ENCODE assay signal across 8 mouse cellular contexts in genomic region chr4:108327071-108327579, GRCm38 (mm10). TPM values are rescaled to one million over a fixed set of nuclear protein-coding genes. Genes with fewer than 3 reads are reported as not detected.
DNase-seq lines count a peak whose midpoint lies in the region; ATAC-seq lines count a peak whose summit lies in the region.

No protein-coding gene starts in this region.

- no peak for ATAC-seq in erythroblast, adult 5-6 weeks (replicated peaks; ENCODE audit: low FRiP score, poor library complexity, severe bottlenecking)
- ATAC-seq in embryonic facial prominence, embryonic 12.5 days (ENCODE audit: insufficient number of reproducible peaks, insufficient read depth, low FRiP score, low TSS enrichment) = no peak
- ATAC-seq in hindbrain, embryonic 14.5 days (ENCODE audit: low FRiP score) = peak; percentile 13; the same call in 1 of the 2 replicates
- ATAC-seq in midbrain, embryonic 13.5 days = peak; percentile 15

- H3K27me3 ChIP-seq in erythroblast, embryonic 14.5 days (ENCODE audit: control insufficient read depth) = no peaks in the 10 kb centered on the region
- no peaks in the 10 kb centered on the region for H3K27me3 ChIP-seq in embryonic facial prominence, embryonic 12.5 days
- no peaks in the 10 kb centered on the region for H3K27me3 ChIP-seq in hindbrain, embryonic 14.5 days (ENCODE audit: control insufficient read depth, insufficient read depth, low read length)
- H3K27me3 ChIP-seq in midbrain, embryonic 13.5 days = no peaks in the 10 kb centered on the region

- peaks cover 12% of the 10 kb centered on the region for H3K36me3 ChIP-seq in erythroblast, embryonic 14.5 days (ENCODE audit: control insufficient read depth)
- H3K36me3 ChIP-seq in embryonic facial prominence, embryonic 12.5 days = peaks cover 10% of the 10 kb centered on the region
- H3K36me3 ChIP-seq in hindbrain, embryonic 14.5 days (replicated peaks; ENCODE audit: control insufficient read depth, insufficient read depth) = peaks cover 3% of the 10 kb centered on the region; the same call in 1 of the 2 replicates
- peaks cover 9% of the 10 kb centered on the region for H3K36me3 ChIP-seq in midbrain, embryonic 13.5 days

- H3K4me3 ChIP-seq in erythroblast, embryonic 14.5 days (replicated peaks) = peak overlapping the region; percentile 81
- H3K4me3 ChIP-seq in embryonic facial prominence, embryonic 12.5 days = peak overlapping the region; percentile 79
- H3K4me3 ChIP-seq in hindbrain, embryonic 14.5 days (replicated peaks; ENCODE audit: low read length) = peak overlapping the region; percentile 62
- H3K4me3 ChIP-seq in midbrain, embryonic 13.5 days (replicated peaks) = peak overlapping the region; percentile 62

- WGBS in embryonic facial prominence, embryonic 12.5 days = 37% methylated on average over 6 of the region's 6 CpGs
- WGBS in hindbrain, embryonic 14.5 days = 34% methylated on average over 6 of the region's 6 CpGs
- 32% methylated on average over 6 of the region's 6 CpGs for WGBS in midbrain, embryonic 13.5 days

- intact Hi-C loops in left cerebral cortex, postnatal 36 days (cut with DNase I) = loop anchor here (2.0 kb wide), 1 partner anchor 26 kb away; the partner anchor contains the start of gene Zyg11b

- H3K9me3 ChIP-seq in erythroblast, embryonic 14.5 days (ENCODE audit: control insufficient read depth, low read length) = no peaks in the 10 kb centered on the region
- no peaks in the 10 kb centered on the region for H3K9me3 ChIP-seq in embryonic facial prominence, embryonic 12.5 days
- H3K9me3 ChIP-seq in hindbrain, embryonic 14.5 days (ENCODE audit: control insufficient read depth, low read length) = no peaks in the 10 kb centered on the region
- H3K9me3 ChIP-seq in midbrain, embryonic 13.5 days = no peaks in the 10 kb centered on the region

- H3K9ac ChIP-seq in embryonic facial prominence, embryonic 12.5 days = no peak overlapping the region; the same call in 1 of the 2 replicates
- H3K9ac ChIP-seq in hindbrain, embryonic 14.5 days = peak overlapping the region; percentile 73
- peak overlapping the region; percentile 64 for H3K9ac ChIP-seq in midbrain, embryonic 13.5 days (replicated peaks)

- H3K4me2 ChIP-seq in embryonic facial prominence, embryonic 12.5 days (replicated peaks) = peak overlapping the region; percentile 60
- H3K4me2 ChIP-seq in hindbrain, embryonic 14.5 days (replicated peaks) = peak overlapping the region; percentile 62
- peak overlapping the region; percentile 65 for H3K4me2 ChIP-seq in midbrain, embryonic 13.5 days (replicated peaks)

- peak overlapping the region; percentile 93 for H3K27ac ChIP-seq in embryonic facial prominence, embryonic 12.5 days
- H3K27ac ChIP-seq in hindbrain, embryonic 14.5 days = peak overlapping the region; percentile 96
- peak overlapping the region; percentile 95 for H3K27ac ChIP-seq in midbrain, embryonic 13.5 days

- peak; percentile 72 for DNase-seq in Muller cell, postnatal 12 days (ENCODE audit: inconsistent ontology term)
- peak; percentile 71 for DNase-seq in hindbrain, embryonic 14.5 days (ENCODE audit: low spot score)
- peak; percentile 26 to 28 for DNase-seq in left cerebral cortex, postnatal 36 days (ENCODE audit: low spot score in 2 of 2)
- no peak for DNase-seq in urinary bladder, postnatal 25 days (ENCODE audit: low spot score)

- peaks cover 24% of the 10 kb centered on the region for H3K4me1 ChIP-seq in erythroblast, embryonic 14.5 days (ENCODE audit: control insufficient read depth)
- 0 out of 2 replicates have a peak, but pooled peaks cover 2% of the 10 kb centered on the region for H3K4me1 ChIP-seq in embryonic facial prominence, embryonic 12.5 days
- peaks cover 7% of the 10 kb centered on the region for H3K4me1 ChIP-seq in hindbrain, embryonic 14.5 days (replicated peaks; ENCODE audit: control insufficient read depth, insufficient read depth, low read length)
- H3K4me1 ChIP-seq in midbrain, embryonic 13.5 days (replicated peaks) = peaks cover 19% of the 10 kb centered on the region

RNA-seq across cellular contexts. Expression of gene Coa7, which starts 0.8 kb away (rescaled TPM):
- polyA plus RNA-seq in erythroblast, embryonic 14.5 days (2012) = 0.04 and 0.14 TPM in 2 replicates
- 0.38 and 14.2 TPM in 2 replicates for total RNA-seq in erythroblast, adult 5-6 weeks (2015; ENCODE audit: low replicate concordance)
- total RNA-seq in erythroblast, adult 5-6 weeks (2017; ENCODE audit: low replicate concordance) = 0.51 and 0.70 TPM in 2 replicates
- polyA plus RNA-seq in embryonic facial prominence, embryonic 12.5 days (2016; fragmentation: Nextera tagmentation; extraction: Ambion mirVana) = 55.6 and 58.0 TPM in 2 replicates
- 43.8 and 47.9 TPM in 2 replicates for polyA plus RNA-seq in hindbrain, embryonic 14.5 days (2014; fragmentation: Nextera tagmentation; extraction: Ambion mirVana)
- 10 to 100 TPM; 25.7 to 28.9 TPM for total RNA-seq in left cerebral cortex, postnatal 36 days (2021)
- 49.5 and 50.5 TPM in 2 replicates for polyA plus RNA-seq in midbrain, embryonic 13.5 days (2015; fragmentation: Nextera tagmentation; extraction: Ambion mirVana)

RNA-seq across cellular contexts. Expression of gene Zyg11b, which starts 26.2 kb away (rescaled TPM):
- polyA plus RNA-seq in erythroblast, embryonic 14.5 days (2012) = 0.02 TPM in 2 replicates
- 3.8 and 4.0 TPM in 2 replicates for total RNA-seq in erythroblast, adult 5-6 weeks (2015; ENCODE audit: low replicate concordance)
- 3.8 and 3.9 TPM in 2 replicates for total RNA-seq in erythroblast, adult 5-6 weeks (2017; ENCODE audit: low replicate concordance)
- 18.4 and 20.5 TPM in 2 replicates for polyA plus RNA-seq in embryonic facial prominence, embryonic 12.5 days (2016; fragmentation: Nextera tagmentation; extraction: Ambion mirVana)
- 45.3 and 46.0 TPM in 2 replicates for polyA plus RNA-seq in hindbrain, embryonic 14.5 days (2014; fragmentation: Nextera tagmentation; extraction: Ambion mirVana)
- 100 to 1,000 TPM; 101 to 103 TPM for total RNA-seq in left cerebral cortex, postnatal 36 days (2021)
- 30.3 and 30.9 TPM in 2 replicates for polyA plus RNA-seq in midbrain, embryonic 13.5 days (2015; fragmentation: Nextera tagmentation; extraction: Ambion mirVana)

RNA-seq across cellular contexts. Expression of gene Shisal2a, which starts 56.0 kb away (rescaled TPM):
- not detected in 2 replicates for polyA plus RNA-seq in erythroblast, embryonic 14.5 days (2012)
- not detected in 2 replicates for total RNA-seq in erythroblast, adult 5-6 weeks (2015; ENCODE audit: low replicate concordance)
- total RNA-seq in erythroblast, adult 5-6 weeks (2017; ENCODE audit: low replicate concordance) = not detected in 2 replicates
- polyA plus RNA-seq in embryonic facial prominence, embryonic 12.5 days (2016; fragmentation: Nextera tagmentation; extraction: Ambion mirVana) = 13.3 and 14.4 TPM in 2 replicates
- 5.5 and 7.6 TPM in 2 replicates for polyA plus RNA-seq in hindbrain, embryonic 14.5 days (2014; fragmentation: Nextera tagmentation; extraction: Ambion mirVana)
- not detected for total RNA-seq in left cerebral cortex, postnatal 36 days (2021)
- 4.5 and 5.9 TPM in 2 replicates for polyA plus RNA-seq in midbrain, embryonic 13.5 days (2015; fragmentation: Nextera tagmentation; extraction: Ambion mirVana)

Comparison
In these comparisons a context has a peak if more than half of its experiments do, and no peak if none do; other contexts are left out.
1. ATAC-seq: peak in hindbrain, embryonic 14.5 days (single experiment) and midbrain, embryonic 13.5 days (single experiment); none in erythroblast, adult 5-6 weeks (single experiment) and embryonic facial prominence, embryonic 12.5 days (single experiment).
2. RNA of gene Coa7, which starts 0.8 kb away (polyA plus RNA-seq): 55.6 to 58.0 TPM in embryonic facial prominence, embryonic 12.5 days, 49.5 to 50.5 TPM in midbrain, embryonic 13.5 days and 43.8 to 47.9 TPM in hindbrain, embryonic 14.5 days; 0.04 to 0.14 TPM in erythroblast, embryonic 14.5 days; every median in the first group is over 10 times any median in the second.
3. RNA of gene Zyg11b, which starts 26.2 kb away (polyA plus RNA-seq): 45.3 to 46.0 TPM in hindbrain, embryonic 14.5 days, 30.3 to 30.9 TPM in midbrain, embryonic 13.5 days and 18.4 to 20.5 TPM in embryonic facial prominence, embryonic 12.5 days; 0.02 TPM in erythroblast, embryonic 14.5 days; every median in the first group is over 10 times any median in the second.
4. Peak in every context shown above with its lines, with median percentiles within 50 percentile points of each other: H3K4me3 ChIP-seq, H3K27ac ChIP-seq and H3K4me2 ChIP-seq.